Mouse (Mus musculus) v-Abl transformed pro-B cells (cell line): ENCODE results near the gene Vdr.

Experiments
- in situ Hi-C, 2 experiments: fragments of 400-800 bp; cut with MboI; formaldehyde crosslinking; loops; one replicate each; pipeline ENCODE4 v1.15.1; 2025; ENCODE audit not compliant: unreplicated experiment in 2 of 2

Gene Vdr

DNA sequence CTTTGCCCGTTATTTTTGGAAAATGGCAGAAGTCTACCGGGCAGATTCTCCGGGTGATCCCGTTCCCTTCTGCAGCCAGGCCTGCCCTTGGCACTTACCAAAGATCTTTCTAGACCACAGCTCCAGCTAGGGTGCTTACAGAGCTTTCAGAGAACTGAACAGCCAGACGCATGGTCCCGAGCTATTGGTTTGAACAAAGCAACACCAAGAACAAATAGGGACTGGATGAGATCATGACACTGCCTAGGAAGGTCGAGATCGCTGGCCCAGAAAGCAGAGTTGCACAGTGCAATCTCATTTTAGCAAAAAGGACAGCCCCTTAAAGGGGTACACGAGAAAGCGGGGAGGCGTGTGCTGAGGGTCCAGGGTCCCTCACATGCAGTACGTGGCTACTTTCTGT lies 87.0 kb downstream of the Vdr start:
- in situ Hi-C loops: no loop called here

GRCm38 (mm10) chr15:97822545-97823228 lies 87.7 kb downstream of the Vdr start:
- in situ Hi-C loops: no loop called here

- in situ Hi-C loops: no loop called here
These were observed 88.5 kb downstream of the Vdr start for GRCm38 (mm10) chr15:97821983-97822363.

- in situ Hi-C loops: no loop called here
These were observed 89.0 kb downstream of the Vdr start for GRCm38 (mm10) chr15:97821321-97821982.

GRCm38 (mm10) chr15:97819937-97820336 lies 90.5 kb downstream of the Vdr start:
- in situ Hi-C loops: no loop called here

DNA sequence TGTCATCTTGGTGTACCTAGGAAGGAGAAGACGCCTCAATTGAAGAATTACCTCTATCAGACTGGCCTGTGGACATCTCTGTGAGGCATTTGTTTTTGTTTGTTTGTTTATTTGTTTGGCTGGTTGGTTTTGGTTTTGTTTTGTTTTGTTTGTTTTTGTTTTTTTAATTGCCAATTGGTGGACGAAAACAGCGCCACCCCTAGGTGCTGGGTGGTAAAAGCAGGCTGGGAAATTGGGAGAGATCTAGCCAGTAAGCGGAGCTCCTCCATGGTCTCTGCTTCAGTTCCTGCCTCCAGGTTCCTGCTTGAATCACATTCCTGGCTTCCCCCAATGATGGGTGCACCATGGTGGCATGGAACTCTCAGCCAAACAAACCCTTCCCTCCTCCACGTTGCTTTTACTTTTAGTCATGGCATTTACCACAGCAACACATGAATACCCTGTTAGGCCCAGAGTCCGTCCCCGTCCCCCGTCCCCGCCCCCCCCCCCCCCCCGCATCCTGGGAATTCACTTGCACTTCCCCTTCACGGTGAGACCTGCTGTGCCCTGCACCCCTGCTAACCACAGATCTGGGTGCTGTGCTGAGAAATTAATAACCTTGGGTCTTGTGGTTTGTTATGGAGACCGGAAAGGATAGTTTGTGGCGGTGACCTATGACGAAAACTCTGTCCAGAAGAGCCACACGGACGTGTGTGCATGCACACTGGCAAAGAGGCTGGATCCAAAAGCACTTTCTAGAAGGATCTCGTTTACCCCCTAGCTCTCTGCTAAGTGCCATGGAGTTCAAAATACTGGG lies 94.0 kb downstream of the Vdr start:
- in situ Hi-C loops: no loop called here

- in situ Hi-C loops: no loop called here
These were observed 95.2 kb downstream of the Vdr start for GRCm38 (mm10) chr15:97815254-97815653.

GRCm38 (mm10) chr15:97814703-97815102 lies 95.7 kb downstream of the Vdr start:
- in situ Hi-C loops: no loop called here

- in situ Hi-C loops: no loop called here
These were observed 96.8 kb downstream of the Vdr start for GRCm38 (mm10) chr15:97813452-97814204.

- in situ Hi-C loops: no loop called here
These were observed 97.6 kb downstream of the Vdr start for GRCm38 (mm10) chr15:97812875-97813274.

- in situ Hi-C loops: no loop called here
These were observed 98.3 kb downstream of the Vdr start for GRCm38 (mm10) chr15:97812126-97812525.

- in situ Hi-C loops: no loop called here
These were observed 99.1 kb downstream of the Vdr start for GRCm38 (mm10) chr15:97811307-97811706.

- in situ Hi-C loops: no loop called here
These were observed 100.0 kb downstream of the Vdr start for GRCm38 (mm10) chr15:97810399-97810798.

DNA sequence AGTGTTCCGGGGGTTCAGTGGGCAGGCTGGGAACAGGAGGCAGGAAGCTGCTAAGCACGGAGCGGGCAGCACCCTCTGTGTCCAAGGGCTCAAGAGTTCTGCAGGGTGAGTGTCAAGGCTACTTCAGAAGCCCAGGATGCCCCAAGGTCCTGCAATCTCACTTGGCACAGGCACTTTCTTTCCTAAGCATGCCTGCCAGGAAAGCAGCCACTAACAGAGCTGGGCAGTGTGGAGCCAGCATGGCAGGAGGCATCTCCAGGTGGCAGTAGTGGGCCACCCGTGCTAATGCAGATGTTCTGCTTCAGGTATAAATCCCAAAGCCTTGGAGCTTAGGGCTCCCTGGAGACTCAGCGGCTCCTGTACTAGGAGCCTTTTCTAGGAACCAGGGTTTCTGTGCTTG lies 100.5 kb downstream of the Vdr start:
- in situ Hi-C loops: no loop called here

DNA sequence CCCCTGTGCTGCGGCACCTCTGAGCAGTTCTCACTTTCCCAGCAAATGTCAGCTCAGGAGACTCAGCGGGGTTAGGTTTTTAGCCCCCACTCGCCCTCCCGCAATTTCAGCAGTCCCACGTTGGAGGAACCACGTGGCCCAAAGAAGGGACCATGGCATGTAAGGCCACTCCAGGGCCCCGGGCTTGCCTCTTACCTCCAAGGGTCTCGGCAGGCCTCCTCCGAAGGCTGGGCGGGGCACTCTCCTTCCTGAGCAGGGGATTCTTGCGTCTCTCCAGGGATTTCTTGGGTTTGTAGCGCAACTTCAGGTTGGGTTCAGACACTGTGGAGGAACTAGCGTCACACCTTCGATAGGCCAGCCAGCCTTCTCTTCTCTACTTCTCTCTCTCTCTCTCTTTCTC lies 101.2 kb downstream of the Vdr start:
- in situ Hi-C loops: no loop called here

DNA sequence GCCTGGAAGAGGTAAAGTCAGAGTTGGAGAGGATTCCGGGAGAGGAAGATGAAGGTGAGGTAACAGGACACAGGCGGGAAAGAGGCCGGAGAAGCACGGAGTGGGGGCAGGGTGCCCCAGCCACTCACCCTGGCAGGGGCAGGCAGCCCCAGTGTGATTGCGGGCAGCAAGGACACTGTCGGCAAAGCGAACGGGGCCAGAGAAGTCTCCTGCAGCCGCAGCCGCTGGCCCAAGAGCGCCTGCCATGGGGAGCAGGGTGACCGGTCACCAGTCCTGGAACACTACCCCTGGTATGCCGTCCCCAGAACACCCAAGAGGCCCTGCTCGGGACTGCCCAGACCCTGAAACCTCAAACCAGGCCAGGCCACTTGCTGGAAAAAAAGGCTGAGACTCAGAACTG lies 101.9 kb downstream of the Vdr start:
- in situ Hi-C loops: no loop called here

DNA sequence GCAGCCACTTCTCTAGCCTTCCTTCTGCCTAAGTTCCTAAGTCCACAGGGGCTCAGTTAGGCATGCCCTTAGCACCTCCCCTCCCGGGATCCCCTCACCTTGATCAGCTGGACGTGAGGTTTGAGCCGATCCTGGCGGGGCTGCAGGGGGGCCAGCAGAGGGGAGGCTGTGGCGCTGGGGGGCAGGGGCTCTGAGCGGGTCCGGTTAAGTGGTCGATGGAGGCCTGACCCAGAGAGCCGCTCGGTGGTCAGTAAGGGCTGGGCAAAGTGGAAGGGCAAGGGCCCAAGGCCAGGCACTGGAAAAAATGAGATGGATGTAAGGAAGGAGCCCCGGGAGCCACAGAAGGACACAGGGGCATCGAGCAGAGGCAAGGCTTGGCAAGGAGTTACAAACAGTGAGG lies 102.6 kb downstream of the Vdr start:
- in situ Hi-C loops: no loop called here
